Mouse (Mus musculus) frontal cortex, postnatal 25 days (tissue): ENCODE measurements at regions not wholly inside any gene's neighbourhood (a gene's known extent, or its start where the extent isn't known, plus 50 kb on each side); places are given as distances from the start of the nearest gene placed in this dataset.

Experiments
- DNase-seq, 2 experiments: peaks; one replicate each; pipeline ENCODE4 v3.0.0; 2022; ENCODE audit warnings: low spot score in 2 of 2

DNA sequence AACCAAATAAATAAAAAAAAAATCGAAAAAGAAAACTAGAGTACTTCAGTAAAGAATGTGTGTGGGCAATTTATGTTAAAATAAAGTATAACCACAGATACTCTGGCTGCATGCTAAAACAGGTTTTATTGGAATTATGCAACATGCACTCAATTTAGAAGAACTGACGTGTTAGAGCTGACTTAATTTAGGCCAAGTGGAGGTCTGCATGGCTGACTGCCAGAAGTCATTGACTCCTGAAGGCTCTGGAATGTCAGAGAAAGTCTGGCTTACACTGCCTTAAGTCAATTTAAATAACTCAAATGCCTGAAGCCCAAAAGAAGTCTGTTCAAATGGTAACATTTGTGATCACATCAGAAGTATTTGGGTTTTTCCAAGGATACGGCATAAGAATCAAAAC is 198.1 kb upstream of the Gm10192 start:
- DNase-seq: no peak

DNA sequence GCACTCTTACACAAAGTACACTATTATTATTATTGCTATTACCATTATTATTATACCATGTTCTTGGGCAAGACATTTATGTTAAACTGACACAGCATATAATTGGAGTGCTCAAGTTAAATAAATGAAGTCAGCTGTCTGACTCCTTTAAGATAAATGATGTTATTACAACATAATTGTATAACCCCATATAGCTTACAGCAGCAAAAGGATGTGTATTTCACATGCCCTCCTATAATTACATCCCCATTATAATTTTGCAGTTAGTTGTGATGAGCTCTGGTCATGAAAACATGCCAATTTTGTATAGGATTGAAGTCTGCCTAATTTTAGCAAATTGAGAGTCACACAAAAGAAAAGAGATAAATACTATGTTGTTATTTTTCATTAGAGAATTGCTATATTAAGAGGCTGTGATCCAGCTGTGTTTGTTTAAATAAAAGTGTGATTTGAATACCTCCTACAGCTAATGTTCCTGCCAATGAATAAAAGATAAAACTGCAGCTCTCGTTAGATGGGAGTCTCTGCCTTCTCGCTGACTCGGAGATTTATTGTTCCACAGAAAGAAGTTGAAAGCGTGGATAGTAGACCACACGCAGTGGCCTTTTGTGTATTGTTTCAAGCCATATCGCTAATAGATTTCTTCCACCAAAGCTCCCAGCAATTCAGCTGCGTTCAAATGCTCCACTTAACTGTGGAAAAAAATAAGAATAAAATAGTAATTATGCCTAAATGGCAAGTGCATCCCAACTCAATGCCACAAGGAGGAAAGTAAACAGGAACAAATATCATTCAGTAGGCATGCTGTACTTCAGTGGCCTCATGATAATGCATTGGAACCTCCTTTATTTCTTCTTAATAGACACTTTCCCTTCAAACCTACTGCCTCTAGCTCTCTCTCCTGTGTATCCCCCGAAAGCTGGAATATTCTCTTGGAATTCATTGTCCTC is 194.9 kb upstream of the Gm10192 start:
- no peak for DNase-seq

DNA sequence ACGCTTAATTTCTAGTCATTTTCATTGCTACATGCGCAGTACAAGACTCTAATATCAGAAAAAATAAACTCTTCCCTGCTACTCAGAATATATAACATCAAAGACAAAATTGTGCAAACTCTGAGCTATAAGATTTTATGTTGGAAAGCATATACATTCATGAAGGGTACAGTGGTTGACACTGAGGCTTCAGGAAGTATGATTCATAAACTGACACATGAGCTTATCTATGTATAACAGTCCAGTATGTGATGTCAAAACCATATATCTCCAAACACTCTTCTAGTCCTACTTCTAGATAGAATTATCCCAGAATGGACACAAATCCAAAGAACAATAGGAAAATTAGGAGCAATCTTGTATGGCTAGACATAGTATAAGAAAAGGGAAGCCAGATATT is 177.5 kb upstream of the Gm10192 start:
- DNase-seq: no peak

DNA sequence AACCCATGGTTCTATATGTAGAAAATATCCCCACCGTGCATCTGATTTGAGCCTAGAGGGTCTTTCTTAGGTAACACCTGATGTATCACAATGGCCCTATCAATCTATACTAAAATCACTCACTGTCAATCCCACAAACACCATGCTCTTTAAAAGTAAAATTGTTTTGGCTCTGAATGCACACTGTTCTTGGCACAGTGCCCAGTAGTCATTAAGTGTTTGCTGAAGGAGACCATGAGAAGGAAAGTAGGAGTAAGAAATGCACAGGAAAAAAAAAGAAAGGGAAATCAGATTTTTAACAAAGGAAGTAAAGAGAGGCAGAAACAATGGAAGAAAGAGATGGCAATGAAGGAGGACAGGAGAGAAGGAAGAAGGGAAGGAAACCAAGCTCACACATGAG is 175.0 kb upstream of the Gm10192 start:
- DNase-seq: no peak

DNA sequence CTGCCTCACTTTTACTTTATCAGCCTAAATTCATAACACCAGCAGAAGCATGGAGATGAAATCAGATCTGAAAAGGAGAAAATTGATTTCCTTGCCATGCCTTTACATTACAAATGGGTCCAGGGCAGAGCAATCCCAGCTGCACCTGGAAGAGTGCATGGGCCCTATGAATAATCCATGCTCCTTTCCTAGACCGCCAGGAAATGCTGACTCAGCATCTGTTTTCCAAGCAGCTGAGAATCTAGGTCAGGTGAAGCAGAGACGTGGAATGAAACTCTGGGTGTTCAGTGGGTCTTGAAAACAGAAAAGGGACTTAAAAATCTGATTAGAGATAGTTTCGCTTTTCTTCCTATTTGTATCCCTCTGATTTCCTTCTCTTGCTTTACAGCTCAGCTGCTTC is 163.8 kb upstream of the Gm10192 start:
- DNase-seq: no peak

DNA sequence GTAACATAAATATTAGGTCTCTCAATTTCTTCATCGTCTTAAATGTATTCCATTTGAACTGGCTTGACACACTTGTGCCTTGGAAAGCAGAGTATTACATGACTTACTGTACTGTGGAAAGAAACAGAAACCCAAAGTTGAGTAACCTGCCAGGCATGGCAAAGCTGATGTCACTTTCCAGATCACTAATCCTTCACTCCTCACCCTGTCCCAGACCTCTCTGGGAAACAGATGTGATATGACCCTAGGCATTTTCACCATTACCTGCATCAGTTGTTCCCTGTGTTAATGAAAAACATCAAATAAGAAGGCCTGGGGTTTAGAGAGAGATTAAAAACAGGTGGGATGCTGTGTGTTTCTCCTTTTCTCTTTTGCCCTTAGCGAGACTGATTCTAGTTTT is 161.4 kb upstream of the Gm10192 start:
- DNase-seq: no peak

DNA sequence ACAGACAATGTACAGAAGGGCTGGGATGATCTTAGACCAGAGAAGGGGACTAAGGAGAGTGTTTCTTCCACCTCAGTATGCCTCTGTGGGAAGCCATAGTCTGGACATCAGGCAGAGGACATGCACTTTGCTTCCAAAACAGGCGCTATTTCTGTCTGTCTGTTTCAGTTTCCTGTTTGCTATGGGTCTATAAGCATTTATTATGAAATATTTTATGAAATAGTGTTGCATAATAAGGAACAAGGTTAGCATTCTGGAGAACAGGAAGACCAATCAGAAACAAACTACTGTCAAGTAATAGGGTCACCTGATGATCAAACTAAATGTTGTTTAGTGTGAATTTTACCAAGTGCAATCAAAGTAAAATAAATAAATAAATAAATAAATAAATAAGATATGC is 160.4 kb upstream of the Gm10192 start:
- DNase-seq: no peak
